Mouse (Mus musculus): ENCODE data around the gene Sdhb. TPM values are rescaled to one million over a fixed set of nuclear protein-coding genes. Genes with fewer than 3 reads are reported as not detected.

The Sdhb gene
- 812 and 965 TPM in 2 replicates for polyA plus RNA-seq (2015; fragmentation: Nextera tagmentation; extraction: Ambion mirVana)

GRCm38 (mm10) chr4:140960781-140961466, at the start of gene Sdhb:
Gene Sdhb, plus strand, starts transcription at chr4:140961203.
- Histone ChIP-seq H3K9me3 (replicated peaks) (no peaks in the 10 kb centered on the region), H3K27ac (peak within 1 kb of the TSS; percentile 91), H3K9ac (peak within 1 kb of the TSS; percentile 97), H3K27me3 (peaks cover 3% of the 10 kb centered on the region; the same call in 1 of the 2 replicates), H3K36me3 (no peaks in the 10 kb centered on the region), H3K4me3 (peak within 1 kb of the TSS; percentile 92), H3K4me1 (replicated peaks) (peaks cover 49% of the 10 kb centered on the region), H3K4me2 (peak within 1 kb of the TSS; percentile 86)
- ATAC-seq (replicated peaks; ENCODE audit: insufficient number of reproducible peaks, insufficient read depth, low FRiP score, low read depth) = peak; percentile 95
- WGBS = 3% methylated on average over 37 of the region's 37 CpGs

DNA sequence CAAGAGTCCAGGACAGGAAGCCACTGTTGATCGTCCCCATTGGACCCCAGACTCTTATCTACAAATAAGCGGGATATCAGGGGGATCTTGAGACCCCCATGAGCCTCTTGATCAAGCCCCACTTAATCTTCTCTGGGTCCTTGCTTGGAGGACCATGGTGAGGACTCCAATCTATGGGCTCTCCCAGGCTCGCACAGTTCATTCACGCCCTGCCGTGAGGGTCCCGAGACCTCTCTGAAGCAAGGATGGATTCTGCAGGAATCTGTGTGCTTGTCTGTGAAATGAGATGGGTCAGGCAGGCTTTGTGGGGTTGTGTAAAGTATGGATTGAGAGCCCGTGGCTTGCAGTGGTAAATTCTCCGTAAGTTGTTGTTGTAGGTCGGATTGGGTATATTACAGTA, 49.6 kb upstream of the Sdhb start:
- ATAC-seq (replicated peaks; ENCODE audit: insufficient number of reproducible peaks, insufficient read depth, low FRiP score, low read depth) = no peak
- no peak overlapping the region for H3K27ac ChIP-seq
- H3K4me1 ChIP-seq (replicated peaks) = peaks cover 4% of the 10 kb centered on the region
- no peaks in the 10 kb centered on the region for H3K9me3 ChIP-seq (replicated peaks)
- H3K36me3 ChIP-seq = no peaks in the 10 kb centered on the region
- no peak overlapping the region for H3K4me3 ChIP-seq
- peaks cover 37% of the 10 kb centered on the region for H3K27me3 ChIP-seq
- 87% methylated on average over 9 of the region's 9 CpGs for WGBS
- no peak overlapping the region for H3K9ac ChIP-seq
- no peak overlapping the region for H3K4me2 ChIP-seq

DNA sequence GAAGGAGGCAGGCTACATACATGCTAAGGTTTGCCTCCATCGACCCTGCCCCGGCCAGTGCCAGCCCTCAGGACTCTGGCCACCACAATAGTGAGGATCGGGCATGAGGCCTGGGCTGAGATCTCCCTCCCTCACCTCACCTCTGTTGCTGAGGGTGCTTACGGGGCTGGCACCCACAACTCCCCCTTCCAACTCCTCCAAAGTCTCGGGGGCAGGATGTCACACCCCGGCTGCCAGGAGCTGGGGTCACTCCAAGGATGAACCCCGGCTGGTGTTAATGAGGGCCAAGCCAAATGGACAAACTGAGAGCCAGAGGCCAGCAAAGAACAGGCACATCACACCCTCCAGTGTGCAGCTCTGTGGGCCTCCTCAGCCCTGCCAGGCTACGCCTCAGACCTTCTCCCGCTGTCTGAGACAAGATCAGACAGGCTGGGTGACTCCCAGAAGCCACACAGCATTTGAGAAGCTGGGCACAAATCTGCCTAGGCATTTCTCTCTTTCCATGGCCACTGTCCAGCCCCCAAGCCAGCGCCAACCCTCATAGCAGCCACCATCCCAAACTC, 48.7 kb upstream of the Sdhb start:
- no peak overlapping the region for H3K4me3 ChIP-seq
- H3K9me3 ChIP-seq (replicated peaks) = no peaks in the 10 kb centered on the region
- H3K9ac ChIP-seq = no peak overlapping the region
- no peak overlapping the region for H3K4me2 ChIP-seq
- H3K4me1 ChIP-seq (replicated peaks) = 0 out of 2 replicates have a peak, but pooled peaks cover 3% of the 10 kb centered on the region
- ATAC-seq (replicated peaks; ENCODE audit: insufficient number of reproducible peaks, insufficient read depth, low FRiP score, low read depth) = no peak
- H3K27ac ChIP-seq = no peak overlapping the region
- H3K36me3 ChIP-seq = no peaks in the 10 kb centered on the region
- WGBS = 81% methylated on average over 10 of the region's 10 CpGs
- peaks cover 28% of the 10 kb centered on the region for H3K27me3 ChIP-seq

DNA sequence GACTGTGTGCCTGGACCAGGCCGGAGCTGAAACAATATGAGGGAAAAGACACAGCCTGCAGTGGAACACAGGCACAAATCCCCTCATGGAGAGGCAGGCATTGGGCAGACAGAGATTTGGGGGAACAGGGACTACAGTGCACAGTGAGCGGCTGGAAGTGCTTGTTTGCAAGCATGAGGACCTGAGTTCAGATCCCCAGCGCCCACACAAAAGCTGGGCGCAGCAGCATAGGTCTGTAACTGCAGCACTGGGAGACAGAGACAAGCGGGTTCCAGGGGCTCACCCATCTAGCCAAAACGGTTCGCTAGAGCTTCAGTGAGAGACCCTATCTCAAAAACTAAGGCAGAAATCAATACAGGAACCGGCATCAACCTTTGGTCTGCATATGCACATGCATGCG, 47.4 kb upstream of the Sdhb start:
- no peak for ATAC-seq (replicated peaks; ENCODE audit: insufficient number of reproducible peaks, insufficient read depth, low FRiP score, low read depth)
- no peak overlapping the region for H3K9ac ChIP-seq
- no peak overlapping the region for H3K4me2 ChIP-seq
- no peak overlapping the region for H3K4me3 ChIP-seq
- 0 out of 2 replicates have a peak, but pooled peaks cover 3% of the 10 kb centered on the region for H3K4me1 ChIP-seq (replicated peaks)
- peaks cover 17% of the 10 kb centered on the region for H3K27me3 ChIP-seq
- H3K9me3 ChIP-seq (replicated peaks) = no peaks in the 10 kb centered on the region
- H3K27ac ChIP-seq = no peak overlapping the region
- no peaks in the 10 kb centered on the region for H3K36me3 ChIP-seq
- WGBS = 86% methylated on average over 9 of the region's 9 CpGs

GRCm38 (mm10) chr4:140914731-140915131, 46.3 kb upstream of the Sdhb start:
- no peak for ATAC-seq (replicated peaks; ENCODE audit: insufficient number of reproducible peaks, insufficient read depth, low FRiP score, low read depth)
- H3K4me3 ChIP-seq = no peak overlapping the region
- no peak overlapping the region for H3K9ac ChIP-seq
- no peaks in the 10 kb centered on the region for H3K9me3 ChIP-seq (replicated peaks)
- WGBS = 63% methylated on average over 6 of the region's 6 CpGs
- H3K4me1 ChIP-seq (replicated peaks) = 0 out of 2 replicates have a peak, but pooled peaks cover 3% of the 10 kb centered on the region
- H3K36me3 ChIP-seq = no peaks in the 10 kb centered on the region
- H3K4me2 ChIP-seq = no peak overlapping the region
- no peak overlapping the region for H3K27ac ChIP-seq
- peaks cover 6% of the 10 kb centered on the region; the same call in 1 of the 2 replicates for H3K27me3 ChIP-seq

- WGBS = 75% methylated on average over 3 of the region's 3 CpGs
- Histone ChIP-seq H3K27me3 (0 out of 2 replicates have a peak, but pooled peaks cover 5% of the 10 kb centered on the region), H3K4me1 (replicated peaks) (0 out of 2 replicates have a peak, but pooled peaks cover 3% of the 10 kb centered on the region), H3K27ac (no peak overlapping the region), H3K9me3 (replicated peaks) (no peaks in the 10 kb centered on the region), H3K4me2 (no peak overlapping the region), H3K4me3 (no peak overlapping the region), H3K9ac (no peak overlapping the region), H3K36me3 (no peaks in the 10 kb centered on the region)
- no peak for ATAC-seq (replicated peaks; ENCODE audit: insufficient number of reproducible peaks, insufficient read depth, low FRiP score, low read depth)
Observed at GRCm38 (mm10) chr4:140915235-140915634, 45.8 kb upstream of the Sdhb start.

- ATAC-seq (replicated peaks; ENCODE audit: insufficient number of reproducible peaks, insufficient read depth, low FRiP score, low read depth) = no peak
- no peak overlapping the region for H3K4me2 ChIP-seq
- H3K27ac ChIP-seq = no peak overlapping the region
- no peaks in the 10 kb centered on the region for H3K9me3 ChIP-seq (replicated peaks)
- H3K4me3 ChIP-seq = no peak overlapping the region
- 88% methylated on average over 5 of the region's 5 CpGs for whole genome bisulfite sequencing
- H3K9ac ChIP-seq = no peak overlapping the region
- H3K36me3 ChIP-seq = no peaks in the 10 kb centered on the region
- H3K4me1 ChIP-seq (replicated peaks) = no peaks in the 10 kb centered on the region
- 0 out of 2 replicates have a peak, but pooled peaks cover 5% of the 10 kb centered on the region for H3K27me3 ChIP-seq
Observed at GRCm38 (mm10) chr4:140916296-140916695, 44.7 kb upstream of the Sdhb start.

GRCm38 (mm10) chr4:140917451-140917850, 43.6 kb upstream of the Sdhb start:
- H3K4me2 ChIP-seq = no peak overlapping the region
- H3K27me3 ChIP-seq = no peaks in the 10 kb centered on the region
- no peaks in the 10 kb centered on the region for H3K9me3 ChIP-seq (replicated peaks)
- no peak overlapping the region for H3K9ac ChIP-seq
- no peaks in the 10 kb centered on the region for H3K4me1 ChIP-seq (replicated peaks)
- H3K4me3 ChIP-seq = no peak overlapping the region
- H3K36me3 ChIP-seq = no peaks in the 10 kb centered on the region
- WGBS = 87% methylated on average over 9 of the region's 9 CpGs
- ATAC-seq (replicated peaks; ENCODE audit: insufficient number of reproducible peaks, insufficient read depth, low FRiP score, low read depth) = no peak
- no peak overlapping the region for H3K27ac ChIP-seq

- Histone ChIP-seq H3K27ac (no peak overlapping the region), H3K36me3 (no peaks in the 10 kb centered on the region), H3K9me3 (replicated peaks) (no peaks in the 10 kb centered on the region), H3K27me3 (no peaks in the 10 kb centered on the region), H3K4me2 (no peak overlapping the region), H3K4me3 (no peak overlapping the region), H3K9ac (no peak overlapping the region), H3K4me1 (replicated peaks) (peaks cover 4% of the 10 kb centered on the region; the same call in 1 of the 2 replicates)
- ATAC-seq (replicated peaks; ENCODE audit: insufficient number of reproducible peaks, insufficient read depth, low FRiP score, low read depth) = no peak
- 50% methylated on average over 11 of the region's 11 CpGs for WGBS
Observed at GRCm38 (mm10) chr4:140919974-140920836, 40.8 kb upstream of the Sdhb start.

- Histone ChIP-seq H3K36me3 (no peaks in the 10 kb centered on the region), H3K27me3 (no peaks in the 10 kb centered on the region), H3K4me3 (no peak overlapping the region), H3K4me1 (replicated peaks) (peaks cover 25% of the 10 kb centered on the region), H3K9ac (no peak overlapping the region), H3K27ac (no peak overlapping the region), H3K9me3 (replicated peaks) (no peaks in the 10 kb centered on the region), H3K4me2 (no peak overlapping the region)
- WGBS = 75% methylated on average over 5 of the region's 5 CpGs
- ATAC-seq (replicated peaks; ENCODE audit: insufficient number of reproducible peaks, insufficient read depth, low FRiP score, low read depth) = no peak
Observed at GRCm38 (mm10) chr4:140922508-140922907, 38.5 kb upstream of the Sdhb start.

GRCm38 (mm10) chr4:140925648-140926047, 35.4 kb upstream of the Sdhb start:
- ATAC-seq (replicated peaks; ENCODE audit: insufficient number of reproducible peaks, insufficient read depth, low FRiP score, low read depth) = peak; percentile 71
- Histone ChIP-seq H3K4me3 (no peak overlapping the region), H3K4me2 (peak overlapping the region; percentile 31), H3K27me3 (no peaks in the 10 kb centered on the region), H3K4me1 (replicated peaks) (peaks cover 32% of the 10 kb centered on the region), H3K9me3 (replicated peaks) (no peaks in the 10 kb centered on the region), H3K27ac (peak overlapping the region; percentile 79), H3K9ac (peak overlapping the region; percentile 38; the same call in 1 of the 2 replicates), H3K36me3 (no peaks in the 10 kb centered on the region)
- WGBS = 10% methylated on average over 8 of the region's 8 CpGs

Measured in heart, embryonic 15.5 days (tissue).